Mouse (Mus musculus): ENCODE data around the gene Sorcs2.

DNA sequence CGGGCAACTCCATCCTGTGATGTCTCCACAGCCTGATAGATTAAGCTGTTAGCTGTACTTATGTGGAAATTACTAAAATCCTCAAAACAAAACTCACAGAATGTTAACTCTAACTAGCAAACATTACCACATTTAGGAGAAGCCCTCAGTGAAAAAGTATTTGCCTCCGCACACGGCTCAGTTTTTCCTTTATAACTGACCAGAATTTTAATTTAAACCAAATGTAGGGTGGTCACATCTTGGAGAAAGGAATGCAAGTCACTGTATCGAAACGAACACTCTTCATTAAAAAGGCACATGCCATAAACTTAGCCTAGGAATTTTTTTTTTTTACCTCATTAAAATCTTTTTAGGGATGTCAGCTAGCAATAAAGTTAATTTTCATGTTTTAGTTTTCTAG is 417.4 kb downstream of the Sorcs2 start:
- TF ChIP-seq CTCF (IDR thresholded peaks at IDR 0.05; ENCODE audit: insufficient read depth, low read depth, low read length): no peak
- no peak for TF ChIP-seq POLR2A (IDR thresholded peaks at IDR 0.05; ENCODE audit: insufficient read depth, low read depth, low read length)

Measured in olfactory bulb, adult 2 months (tissue).